Mouse (Mus musculus) neural tube, embryonic 14.5 days (tissue): Measurements from ENCODE around the gene Rnf150. TPM values are rescaled to one million over a fixed set of nuclear protein-coding genes. Genes with fewer than 3 reads are reported as not detected.
A peak's percentile ranks its signal among the peaks of the same experiment; 100 is the strongest.

Source experiments
- ATAC-seq: fragments of 200-750 bp; cut with Nextera tagmentation; 2 replicates; pipeline ENCODE4 v1.8.0; 2017; ENCODE audit warnings: low read depth, mild to moderate bottlenecking, moderate TSS enrichment, moderate library complexity
- H3K27ac ChIP-seq: fragments of 300-500 bp; sonication (generic); 2 replicates; pipeline ENCODE4 v1.5.1; 2014; ENCODE audit warnings: low read depth, mild to moderate bottlenecking, control low read depth, low read length, moderate library complexity, mixed read lengths
- H3K27me3 ChIP-seq: fragments of 300-500 bp; sonication (generic); 2 replicates; pipeline ENCODE4 v1.6.1; 2014; ENCODE audit warnings: low read length; ENCODE audit not compliant: control insufficient read depth, insufficient read depth
- H3K36me3 ChIP-seq: fragments of 300-500 bp; sonication (generic); 2 replicates; pipeline ENCODE4 v1.6.1; 2014; ENCODE audit warnings: low read length, mixed read lengths; ENCODE audit not compliant: control insufficient read depth, insufficient read depth
- H3K4me1 ChIP-seq: fragments of 300-500 bp; sonication (generic); 2 replicates; pipeline ENCODE4 v1.6.1; 2014; ENCODE audit warnings: low read length; ENCODE audit not compliant: control insufficient read depth, insufficient read depth
- H3K4me2 ChIP-seq: fragments of 300-500 bp; sonication (generic); 2 replicates; pipeline ENCODE4 v1.6.1; 2014; ENCODE audit warnings: mild to moderate bottlenecking, low read depth, low read length, control low read depth
- H3K4me3 ChIP-seq: fragments of 300-500 bp; sonication (generic); 2 replicates; pipeline ENCODE4 v1.5.1; 2014; ENCODE audit warnings: low read depth, low read length, control low read depth, mixed read lengths
- H3K9ac ChIP-seq: fragments of 300-500 bp; sonication (generic); replicated peaks from 2 replicates; pipeline ENCODE4 v1.6.1; 2014; ENCODE audit warnings: low read depth, mild to moderate bottlenecking, control low read depth, low read length, mixed read lengths
- H3K9me3 ChIP-seq: fragments of 300-500 bp; sonication (generic); 2 replicates; pipeline ENCODE4 v1.6.1; 2016; ENCODE audit warnings: low read length; ENCODE audit not compliant: control insufficient read depth
- WGBS: fragments of 180-500 bp; shearing (Covaris S2); extraction: QIAGEN DNeasy Blood & Tissue Kit; methylation state at CpG from one replicate; pipeline ENCODE4 v1.1.7; 2014; 5-methylcytosine and 5-hydroxymethylcytosine counted together
- polyA plus RNA-seq: library from polyadenylated mRNA; unstranded; fragments of >200 nt; fragmentation: Nextera tagmentation; extraction: Ambion mirVana; gene quantifications from 2 replicates; pipeline ENCODE4 v1.2.1, GENCODE M21; 2014

Gene Rnf150
- polyA plus RNA-seq, result 3.2 and 3.8 TPM in 2 replicates

- Histone ChIP-seq H3K4me2 (peak within 1 kb of the TSS; percentile 58), H3K36me3 (no peaks in the 10 kb centered on the region), H3K27ac (peak within 1 kb of the TSS; percentile 90), H3K9me3 (no peaks in the 10 kb centered on the region), H3K4me1 (peaks cover 12% of the 10 kb centered on the region; the same call in 1 of the 2 replicates), H3K27me3 (no peaks in the 10 kb centered on the region), H3K4me3 (peak within 1 kb of the TSS; percentile 74), H3K9ac (peak within 1 kb of the TSS; percentile 93)
- 1% methylated on average over 31 of the region's 39 CpGs for WGBS
- peak; percentile 90 for ATAC-seq
Observed at GRCm38 (mm10) chr8:82863041-82863744, at the start of gene Rnf150. Rnf150 (plus strand) TSS chr8:82863356.

GRCm38 (mm10) chr8:82826135-82827046 is 36.8 kb upstream of the Rnf150 start:
- 64% methylated on average over 11 of the region's 11 CpGs for WGBS
- Histone ChIP-seq H3K4me2 (no peak overlapping the region), H3K27ac (no peak overlapping the region), H3K27me3 (no peaks in the 10 kb centered on the region), H3K9ac (no peak overlapping the region), H3K4me3 (no peak overlapping the region), H3K9me3 (no peaks in the 10 kb centered on the region), H3K4me1 (no peaks in the 10 kb centered on the region), H3K36me3 (no peaks in the 10 kb centered on the region)
- ATAC-seq, result no peak

GRCm38 (mm10) chr8:82840415-82840814 is 22.7 kb upstream of the Rnf150 start:
- no peak for ATAC-seq
- no peaks in the 10 kb centered on the region for H3K9me3 ChIP-seq
- H3K36me3 ChIP-seq, result no peaks in the 10 kb centered on the region
- no peak overlapping the region for H3K4me2 ChIP-seq
- H3K27ac ChIP-seq, result no peak overlapping the region
- H3K4me3 ChIP-seq, result no peak overlapping the region
- H3K27me3 ChIP-seq, result no peaks in the 10 kb centered on the region
- H3K9ac ChIP-seq, result no peak overlapping the region
- no peaks in the 10 kb centered on the region for H3K4me1 ChIP-seq
- 87% methylated on average over 3 of the region's 3 CpGs for WGBS

GRCm38 (mm10) chr8:82840963-82841362 is 22.2 kb upstream of the Rnf150 start:
- Histone ChIP-seq H3K36me3 (no peaks in the 10 kb centered on the region), H3K27me3 (no peaks in the 10 kb centered on the region), H3K27ac (no peak overlapping the region), H3K9ac (no peak overlapping the region), H3K4me2 (no peak overlapping the region), H3K4me1 (no peaks in the 10 kb centered on the region), H3K9me3 (no peaks in the 10 kb centered on the region), H3K4me3 (no peak overlapping the region)
- ATAC-seq, result no peak
- 54% methylated on average over 1 of the region's 1 CpGs for WGBS

- H3K27me3 ChIP-seq, result no peaks in the 10 kb centered on the region
- 63% methylated on average over 6 of the region's 6 CpGs for WGBS
- H3K4me1 ChIP-seq, result no peaks in the 10 kb centered on the region
- H3K9me3 ChIP-seq, result no peaks in the 10 kb centered on the region
- no peak overlapping the region for H3K27ac ChIP-seq
- ATAC-seq, result peak; percentile 29; the same call in 1 of the 2 replicates
- no peak overlapping the region for H3K4me3 ChIP-seq
- H3K36me3 ChIP-seq, result no peaks in the 10 kb centered on the region
- H3K9ac ChIP-seq, result no peak overlapping the region
- no peak overlapping the region for H3K4me2 ChIP-seq
Observed at GRCm38 (mm10) chr8:82841520-82842142, 21.5 kb upstream of the Rnf150 start.

GRCm38 (mm10) chr8:82843697-82844096 is 19.5 kb upstream of the Rnf150 start:
- H3K9me3 ChIP-seq, result no peaks in the 10 kb centered on the region
- ATAC-seq, result no peak
- no peaks in the 10 kb centered on the region for H3K27me3 ChIP-seq
- 23% methylated on average over 1 of the region's 1 CpGs for WGBS
- H3K9ac ChIP-seq, result no peak overlapping the region
- H3K4me2 ChIP-seq, result no peak overlapping the region
- H3K4me3 ChIP-seq, result no peak overlapping the region
- H3K4me1 ChIP-seq, result no peaks in the 10 kb centered on the region
- no peaks in the 10 kb centered on the region for H3K36me3 ChIP-seq
- no peak overlapping the region for H3K27ac ChIP-seq

- Histone ChIP-seq H3K27ac (no peak overlapping the region), H3K4me2 (no peak overlapping the region), H3K27me3 (no peaks in the 10 kb centered on the region), H3K9ac (no peak overlapping the region), H3K9me3 (no peaks in the 10 kb centered on the region), H3K4me1 (no peaks in the 10 kb centered on the region), H3K36me3 (no peaks in the 10 kb centered on the region), H3K4me3 (no peak overlapping the region)
- 44% methylated on average over 1 of the region's 1 CpGs for WGBS
- no peak for ATAC-seq
Observed at GRCm38 (mm10) chr8:82844413-82844812, 18.7 kb upstream of the Rnf150 start.

- no peak for ATAC-seq
- Histone ChIP-seq H3K27me3 (no peaks in the 10 kb centered on the region), H3K36me3 (no peaks in the 10 kb centered on the region), H3K9ac (no peak overlapping the region), H3K4me1 (no peaks in the 10 kb centered on the region), H3K4me2 (no peak overlapping the region), H3K9me3 (no peaks in the 10 kb centered on the region), H3K27ac (no peak overlapping the region), H3K4me3 (no peak overlapping the region)
- 73% methylated on average over 2 of the region's 2 CpGs for WGBS
Observed at GRCm38 (mm10) chr8:82846098-82846497, 17.1 kb upstream of the Rnf150 start.
